Mouse (Mus musculus) bone marrow, adult 2 months (tissue): ENCODE measurements around the gene Prss29.

Experiments used
- CTCF ChIP-seq: fragments of 200-500 bp; IDR thresholded peaks from 2 replicates; pipeline ENCODE4 v1.5.1; 2011; ENCODE audit warnings: low read length, control low read depth; ENCODE audit not compliant: control insufficient read depth, insufficient read depth
- POLR2A ChIP-seq: fragments of 200-500 bp; IDR thresholded peaks from 2 replicates; pipeline ENCODE4 v1.6.1; 2011; ENCODE audit warnings: low read depth, mild to moderate bottlenecking, control low read depth, low read length, borderline replicate concordance; ENCODE audit not compliant: control insufficient read depth

- TF ChIP-seq CTCF (no peak), POLR2A (no peak)
Measured at GRCm38 (mm10) chr17:25340003-25340402, 21.5 kb downstream of the Prss29 start.
